Mouse (Mus musculus) ES-Bruce4 (cell line): Measurements from ENCODE around the gene Gab1. TPM values are rescaled to one million over a fixed set of nuclear protein-coding genes. Genes with fewer than 3 reads are reported as not detected.

Experiments used
- H3K27ac ChIP-seq: 2 replicates; pipeline ENCODE4 v1.5.1; 2012; ENCODE audit warnings: low read length, inconsistent platforms; ENCODE audit not compliant: insufficient read depth
- H3K27me3 ChIP-seq: 2 replicates; pipeline ENCODE4 v1.6.1; 2012; ENCODE audit warnings: mild to moderate bottlenecking, low read length, inconsistent platforms; ENCODE audit not compliant: control insufficient read depth, poor library complexity, insufficient read depth, severe bottlenecking
- H3K36me3 ChIP-seq: 2 replicates; pipeline ENCODE4 v1.6.1; 2012; ENCODE audit warnings: inconsistent platforms, mild to moderate bottlenecking, low read length, moderate library complexity; ENCODE audit not compliant: control insufficient read depth, poor library complexity, insufficient read depth, severe bottlenecking
- H3K4me1 ChIP-seq: one replicate; pipeline ENCODE4 v1.8.1; 2011; ENCODE audit warnings: low read length; ENCODE audit not compliant: control insufficient read depth, insufficient read depth
- H3K4me3 ChIP-seq: 2 replicates; pipeline ENCODE4 v1.5.1; 2011; ENCODE audit warnings: low read depth, mild to moderate bottlenecking, low read length
- H3K9ac ChIP-seq: 2 replicates; pipeline ENCODE4 v1.6.1; 2012; ENCODE audit warnings: low read depth, mild to moderate bottlenecking, inconsistent platforms; ENCODE audit not compliant: poor library complexity, severe bottlenecking
- H3K9me3 ChIP-seq: replicated peaks from 2 replicates; pipeline ENCODE4 v1.6.1; 2012; ENCODE audit warnings: mild to moderate bottlenecking, low read length, inconsistent platforms; ENCODE audit not compliant: control insufficient read depth, poor library complexity, insufficient read depth, severe bottlenecking
- CTCF ChIP-seq: IDR thresholded peaks from one replicate; pipeline ENCODE4 v1.8.1; 2011; ENCODE audit warnings: low read depth, low read length
- EP300 ChIP-seq: IDR thresholded peaks from 2 replicates; pipeline ENCODE4 v1.6.1; 2011; ENCODE audit warnings: low read depth, low read length; ENCODE audit not compliant: insufficient read depth
- POLR2A ChIP-seq: IDR thresholded peaks from one replicate; pipeline ENCODE4 v1.8.1; 2011; ENCODE audit warnings: low read length; ENCODE audit not compliant: insufficient read depth
- polyA plus RNA-seq: library from polyadenylated mRNA; stranded (reverse); fragments of >200 nt; gene quantifications from 2 replicates; pipeline ENCODE4 v1.2.4, GENCODE M21; 2011; ENCODE audit warnings: low read depth; ENCODE audit not compliant: missing spikeins, insufficient read depth, insufficient read length

Gene Gab1
- polyA plus RNA-seq, 1 experiment: 158 TPM

DNA sequence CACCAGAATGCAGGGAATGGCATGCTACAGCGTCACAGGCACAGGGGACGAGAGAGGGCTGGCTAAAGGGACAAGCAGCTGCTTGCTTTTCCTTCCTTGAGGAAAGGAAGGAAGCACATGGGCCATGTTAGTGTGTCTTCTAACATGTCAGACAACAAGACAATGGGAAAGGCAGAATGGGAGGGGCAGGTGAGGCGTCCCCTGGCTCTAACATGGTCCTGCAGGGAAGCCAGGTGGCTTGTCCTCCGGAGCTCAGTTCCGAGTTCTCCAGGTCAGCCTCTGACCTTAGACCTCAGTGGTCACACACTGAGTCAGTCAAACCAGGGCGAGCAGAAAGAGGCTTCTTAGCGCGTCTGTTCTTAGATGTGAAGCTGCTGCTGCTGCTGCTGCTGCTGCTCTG lies 103.9 kb downstream of the Gab1 start:
- Histone ChIP-seq H3K27ac (no peak overlapping the region), H3K4me3 (no peak overlapping the region), H3K36me3 (peaks cover 70% of the 10 kb centered on the region), H3K9ac (no peak overlapping the region), H3K4me1 (no peaks in the 10 kb centered on the region), H3K9me3 (no peaks in the 10 kb centered on the region), H3K27me3 (no peaks in the 10 kb centered on the region)
- TF ChIP-seq CTCF (no peak), EP300 (no peak), POLR2A (no peak)

DNA sequence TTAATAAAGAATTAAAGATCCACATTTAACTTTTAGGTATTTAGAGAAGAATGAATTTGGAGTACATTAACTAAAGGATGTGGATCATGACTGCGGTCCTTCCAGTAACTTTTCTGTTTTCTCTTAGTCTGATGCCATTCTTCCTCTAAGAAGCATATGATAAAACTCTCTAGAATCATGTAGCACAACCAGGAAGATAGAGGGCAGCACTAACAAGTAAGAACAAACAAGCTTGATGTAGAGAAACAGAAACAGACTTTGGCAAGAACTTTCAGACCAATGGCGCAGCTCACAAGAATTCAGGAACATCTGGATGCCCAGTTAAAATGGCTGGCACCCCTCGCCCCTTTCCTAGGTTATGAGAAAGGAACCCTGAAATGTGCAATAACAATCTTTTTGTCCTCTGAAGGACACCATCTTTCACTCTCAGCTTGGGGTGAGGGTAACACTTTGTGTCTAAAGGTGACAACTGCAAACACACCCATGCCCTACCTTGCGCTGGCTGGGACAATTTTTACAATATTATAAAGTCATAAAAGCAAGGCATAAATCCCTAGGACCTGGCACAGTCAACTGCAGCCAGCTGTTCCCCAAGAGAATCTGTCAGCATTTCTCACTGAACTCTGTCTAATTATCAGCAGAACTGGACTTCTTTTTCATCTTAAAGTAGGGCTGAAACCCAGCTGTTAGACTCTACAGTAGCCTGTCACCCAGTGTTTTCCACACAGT lies 107.4 kb downstream of the Gab1 start:
- no peak for TF ChIP-seq EP300
- no peak for TF ChIP-seq POLR2A
- TF ChIP-seq CTCF: no peak
- Histone ChIP-seq H3K4me3 (no peak overlapping the region), H3K36me3 (peaks cover 76% of the 10 kb centered on the region), H3K9ac (no peak overlapping the region), H3K9me3 (no peaks in the 10 kb centered on the region), H3K27me3 (no peaks in the 10 kb centered on the region), H3K27ac (no peak overlapping the region), H3K4me1 (no peaks in the 10 kb centered on the region)

DNA sequence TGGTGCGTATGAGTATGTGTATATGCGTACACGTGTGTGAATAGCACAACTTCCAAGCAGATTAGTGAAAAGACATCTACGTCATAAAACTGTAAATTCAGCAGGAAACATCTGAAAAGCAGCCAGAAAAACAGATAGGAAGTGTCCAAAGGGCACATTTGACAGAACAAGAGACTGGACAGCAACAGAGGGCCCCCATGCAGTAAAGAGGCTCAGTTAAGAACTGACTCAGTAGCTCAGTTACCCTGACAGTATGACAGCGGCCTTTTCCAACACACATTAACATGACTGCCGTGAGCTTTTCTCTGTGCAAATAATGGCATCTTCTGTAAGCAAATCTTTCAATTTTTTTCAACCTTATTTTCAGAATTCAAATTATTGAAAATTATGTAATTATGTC lies 111.9 kb downstream of the Gab1 start:
- no peaks in the 10 kb centered on the region for H3K27me3 ChIP-seq
- H3K4me1 ChIP-seq: no peaks in the 10 kb centered on the region
- no peak overlapping the region for H3K27ac ChIP-seq
- no peak overlapping the region for H3K9ac ChIP-seq
- TF ChIP-seq EP300 (no peak), CTCF (no peak), POLR2A (no peak)
- H3K9me3 ChIP-seq: no peaks in the 10 kb centered on the region
- peaks cover 76% of the 10 kb centered on the region for H3K36me3 ChIP-seq
- H3K4me3 ChIP-seq: no peak overlapping the region

DNA sequence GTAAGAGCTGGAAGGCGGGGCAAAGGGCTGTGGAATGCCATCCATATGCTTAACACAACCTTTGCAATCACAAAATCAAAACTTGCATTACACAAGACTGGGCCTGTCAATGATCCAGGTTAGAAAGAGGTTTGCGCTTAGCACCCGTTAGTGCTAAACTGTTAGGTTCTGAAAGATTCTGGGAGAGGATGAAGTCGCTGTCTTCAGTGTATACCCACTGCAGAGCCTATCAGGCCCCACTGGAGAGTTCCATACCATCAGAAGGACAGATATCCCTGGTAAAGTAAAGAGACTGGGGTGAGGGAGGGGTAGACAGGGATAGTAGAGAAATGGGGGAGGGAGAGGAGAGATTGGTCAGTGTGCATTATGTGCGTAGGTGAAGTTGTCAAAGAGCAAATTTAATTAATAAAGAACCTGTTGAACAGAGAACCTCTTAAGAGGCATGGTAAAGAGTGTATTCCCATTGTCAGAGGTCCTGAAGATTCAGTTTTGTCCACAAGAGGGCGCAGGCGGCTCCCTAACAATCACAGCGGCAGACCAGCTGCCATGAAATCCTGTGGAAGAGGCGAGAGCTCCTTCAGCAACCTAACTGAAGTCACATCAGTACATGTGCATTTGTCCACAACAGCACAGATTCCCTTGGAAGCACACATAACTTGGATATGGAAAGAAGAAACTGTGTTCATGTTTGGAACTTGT lies 127.2 kb downstream of the Gab1 start:
- Histone ChIP-seq H3K27ac (peak overlapping the region; percentile 42; the same call in 1 of the 2 replicates), H3K4me3 (no peak overlapping the region), H3K27me3 (no peaks in the 10 kb centered on the region), H3K9ac (no peak overlapping the region; the same call in 1 of the 2 replicates), H3K36me3 (no peaks in the 10 kb centered on the region), H3K4me1 (peaks cover 2% of the 10 kb centered on the region), H3K9me3 (no peaks in the 10 kb centered on the region)
- no peak for TF ChIP-seq EP300
- peak; percentile 87 for TF ChIP-seq CTCF

DNA sequence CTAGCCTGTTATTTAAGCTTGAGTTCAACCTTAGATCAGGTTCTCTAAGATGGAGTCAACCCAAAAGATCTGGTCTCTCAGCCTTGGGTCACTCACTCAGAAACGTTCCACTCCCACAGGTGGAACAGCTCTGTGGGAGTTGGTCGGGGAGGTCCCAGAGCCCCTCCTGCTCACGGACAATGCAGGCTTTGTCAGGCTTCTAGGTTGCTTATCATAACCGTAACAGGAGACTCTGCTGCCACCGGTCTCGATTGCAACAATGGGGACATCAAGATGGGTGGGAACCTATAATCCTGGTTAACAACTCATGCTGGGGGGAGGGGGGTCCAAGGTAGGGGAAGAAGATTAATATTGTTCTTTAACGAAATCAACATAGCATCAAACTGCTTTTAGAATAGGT lies 127.9 kb downstream of the Gab1 start:
- no peak overlapping the region for H3K9ac ChIP-seq
- H3K9me3 ChIP-seq: no peaks in the 10 kb centered on the region
- no peak overlapping the region for H3K4me3 ChIP-seq
- TF ChIP-seq EP300 (0 out of 2 replicates have a peak, but pooled peaks have one; percentile 8), CTCF (no peak)
- no peak overlapping the region for H3K27ac ChIP-seq
- no peaks in the 10 kb centered on the region for H3K36me3 ChIP-seq
- no peaks in the 10 kb centered on the region for H3K27me3 ChIP-seq
- H3K4me1 ChIP-seq: peaks cover 2% of the 10 kb centered on the region

DNA sequence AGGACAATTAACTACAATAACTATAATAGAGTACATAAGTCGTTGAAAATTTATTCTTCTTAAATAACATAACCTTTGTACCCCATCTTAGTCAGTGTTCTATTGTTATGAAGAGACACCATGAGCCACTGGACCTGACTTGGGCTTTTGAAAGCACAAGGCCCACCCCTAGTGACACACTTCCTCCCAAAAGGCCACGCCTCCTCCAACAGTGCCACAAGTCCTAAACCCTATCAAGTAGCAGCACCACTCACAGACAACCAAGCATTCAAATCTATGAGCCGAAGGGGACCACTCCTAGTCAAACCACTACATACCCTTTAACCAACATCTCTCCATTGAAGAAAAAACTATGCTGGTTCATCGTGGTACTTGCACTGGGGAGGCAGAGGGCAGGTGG lies 131.2 kb downstream of the Gab1 start:
- no peak for TF ChIP-seq EP300
- no peak for TF ChIP-seq CTCF
- TF ChIP-seq POLR2A: no peak
- H3K36me3 ChIP-seq: no peaks in the 10 kb centered on the region
- H3K4me1 ChIP-seq: peaks cover 2% of the 10 kb centered on the region
- no peaks in the 10 kb centered on the region for H3K9me3 ChIP-seq
- H3K9ac ChIP-seq: no peak overlapping the region
- no peak overlapping the region for H3K4me3 ChIP-seq
- no peaks in the 10 kb centered on the region for H3K27me3 ChIP-seq
- no peak overlapping the region for H3K27ac ChIP-seq
